Comparison of ENCODE assay signal across 1 mouse cellular context in genomic region chr11:5498931-5499661, GRCm38 (mm10).
TF ChIP-seq lines count a peak whose summit lies in the region.

No protein-coding gene starts in this region.

TF ChIP-seq in MEL, 35 proteins besides CTCF, POLR2A, EP300 and RAD21 (continued from another document):
- TF ChIP-seq USF2 (IDR thresholded peaks at IDR 0.05; ENCODE audit: borderline replicate concordance in 1 of 2, insufficient read depth in 1 of 2, low read depth in 1 of 2, low read length in 2 of 2): no peak
